Mouse (Mus musculus) layer of hippocampus, adult 9-11 months (tissue): ENCODE data around the gene Olfr259.

Source experiments
- DNase-seq: peaks from one replicate; pipeline ENCODE4 v3.0.0; 2022

The Olfr259 gene

GRCm38 (mm10) chr2:87114467-87114866 is at the start of gene Olfr259:
Olfr259 (minus strand) TSS chr2:87114567.
- no peak for DNase-seq

- DNase-seq, result no peak
Observed at GRCm38 (mm10) chr2:87152524-87152923, 38.2 kb upstream of the Olfr259 start, which contains the start of gene Olfr1111. Olfr1111 (minus strand) TSS chr2:87152624.

- no peak for DNase-seq
Observed at GRCm38 (mm10) chr2:87140200-87140599, 25.8 kb upstream of the Olfr259 start, which contains the start of gene Olfr1110. Olfr1110 (minus strand) TSS chr2:87140300.

GRCm38 (mm10) chr2:87095908-87096307 is 18.5 kb downstream of the Olfr259 start, which contains the start of gene Olfr1109:
Olfr1109 (minus strand) TSS chr2:87096008.
- no peak for DNase-seq

- DNase-seq, result no peak
Observed at GRCm38 (mm10) chr2:87075717-87076116, 38.6 kb downstream of the Olfr259 start, which contains the start of gene Olfr1107. Olfr1107 (minus strand) TSS chr2:87075817.
